ENCODE assay signal across 8 mouse cellular contexts in genomic region chr4:97871770-97872439, GRCm38 (mm10).
DNase-seq lines count a peak whose midpoint lies in the region; ATAC-seq lines count a peak whose summit lies in the region.

No protein-coding gene starts in this region.

- WGBS in embryonic facial prominence, embryonic 12.5 days, result 42% methylated on average over 9 of the region's 9 CpGs
- 50% methylated on average over 9 of the region's 9 CpGs for WGBS in hindbrain, embryonic 14.5 days
- 43% methylated on average over 9 of the region's 9 CpGs for WGBS in midbrain, embryonic 15.5 days

- no peaks in the 10 kb centered on the region for H3K9me3 ChIP-seq in embryonic facial prominence, embryonic 12.5 days
- H3K9me3 ChIP-seq in hindbrain, embryonic 14.5 days (ENCODE audit: control insufficient read depth, low read length), result no peaks in the 10 kb centered on the region
- H3K9me3 ChIP-seq in midbrain, embryonic 15.5 days, result no peaks in the 10 kb centered on the region

- peak; percentile 25 for DNase-seq in layer of hippocampus, adult 9-11 months
- DNase-seq in layer of hippocampus, postnatal 25 days (ENCODE audit: extremely low spot score in 1 of 2, low spot score in 1 of 2), result no peak
- DNase-seq in hindbrain, embryonic 14.5 days (ENCODE audit: low spot score), result no peak
- no peak for DNase-seq in thymus, postnatal 14 days
- no peak for DNase-seq in thymus, postnatal 10 days (ENCODE audit: low spot score in 2 of 2)
- DNase-seq in thymus, postnatal 4 days, result no peak

- ATAC-seq in embryonic facial prominence, embryonic 12.5 days (ENCODE audit: insufficient number of reproducible peaks, insufficient read depth, low FRiP score, low TSS enrichment), result no peak
- no peak for ATAC-seq in hindbrain, embryonic 14.5 days (ENCODE audit: low FRiP score)
- ATAC-seq in midbrain, embryonic 15.5 days (replicated peaks), result no peak

- peaks cover 27% of the 10 kb centered on the region for H3K4me1 ChIP-seq in embryonic facial prominence, embryonic 12.5 days
- H3K4me1 ChIP-seq in hindbrain, embryonic 14.5 days (replicated peaks; ENCODE audit: control insufficient read depth, insufficient read depth, low read length), result peaks cover 25% of the 10 kb centered on the region
- H3K4me1 ChIP-seq in midbrain, embryonic 15.5 days, result peaks cover 5% of the 10 kb centered on the region

- H3K9ac ChIP-seq in embryonic facial prominence, embryonic 12.5 days, result no peak overlapping the region
- H3K9ac ChIP-seq in hindbrain, embryonic 14.5 days, result no peak overlapping the region
- H3K9ac ChIP-seq in midbrain, embryonic 15.5 days, result no peak overlapping the region

- H3K27ac ChIP-seq in embryonic facial prominence, embryonic 12.5 days, result peak overlapping the region; percentile 57; the same call in 1 of the 2 replicates
- peak overlapping the region; percentile 38 for H3K27ac ChIP-seq in hindbrain, embryonic 14.5 days
- H3K27ac ChIP-seq in midbrain, embryonic 15.5 days, result peak overlapping the region; percentile 12; the same call in 1 of the 2 replicates

- no peak overlapping the region for H3K4me3 ChIP-seq in embryonic facial prominence, embryonic 12.5 days
- H3K4me3 ChIP-seq in hindbrain, embryonic 14.5 days (replicated peaks; ENCODE audit: low read length), result no peak overlapping the region
- no peak overlapping the region for H3K4me3 ChIP-seq in midbrain, embryonic 15.5 days

- no peaks in the 10 kb centered on the region for H3K27me3 ChIP-seq in embryonic facial prominence, embryonic 12.5 days
- H3K27me3 ChIP-seq in hindbrain, embryonic 14.5 days (ENCODE audit: control insufficient read depth, insufficient read depth, low read length), result no peaks in the 10 kb centered on the region
- H3K27me3 ChIP-seq in midbrain, embryonic 15.5 days (replicated peaks), result no peaks in the 10 kb centered on the region

- H3K4me2 ChIP-seq in embryonic facial prominence, embryonic 12.5 days (replicated peaks), result no peak overlapping the region
- H3K4me2 ChIP-seq in hindbrain, embryonic 14.5 days (replicated peaks), result 0 out of 2 replicates have a peak overlapping the region, but pooled peaks have one; percentile 6
- H3K4me2 ChIP-seq in midbrain, embryonic 15.5 days, result no peak overlapping the region

- no peaks in the 10 kb centered on the region for H3K36me3 ChIP-seq in embryonic facial prominence, embryonic 12.5 days
- no peaks in the 10 kb centered on the region for H3K36me3 ChIP-seq in hindbrain, embryonic 14.5 days (replicated peaks; ENCODE audit: control insufficient read depth, insufficient read depth)
- H3K36me3 ChIP-seq in midbrain, embryonic 15.5 days (replicated peaks), result no peaks in the 10 kb centered on the region
